Mouse (Mus musculus): ENCODE data around the gene Mettl3. TPM values are rescaled to one million over a fixed set of nuclear protein-coding genes. Genes with fewer than 3 reads are reported as not detected.
"Not testable (repeated sequence)": the region's sequence is repeated elsewhere in the genome, so short reads cannot be mapped to it uniquely, and the experiment has no call there.

Gene Mettl3
- polyA plus RNA-seq, 1 experiment from 2014 or later: 49.3 TPM

DNA sequence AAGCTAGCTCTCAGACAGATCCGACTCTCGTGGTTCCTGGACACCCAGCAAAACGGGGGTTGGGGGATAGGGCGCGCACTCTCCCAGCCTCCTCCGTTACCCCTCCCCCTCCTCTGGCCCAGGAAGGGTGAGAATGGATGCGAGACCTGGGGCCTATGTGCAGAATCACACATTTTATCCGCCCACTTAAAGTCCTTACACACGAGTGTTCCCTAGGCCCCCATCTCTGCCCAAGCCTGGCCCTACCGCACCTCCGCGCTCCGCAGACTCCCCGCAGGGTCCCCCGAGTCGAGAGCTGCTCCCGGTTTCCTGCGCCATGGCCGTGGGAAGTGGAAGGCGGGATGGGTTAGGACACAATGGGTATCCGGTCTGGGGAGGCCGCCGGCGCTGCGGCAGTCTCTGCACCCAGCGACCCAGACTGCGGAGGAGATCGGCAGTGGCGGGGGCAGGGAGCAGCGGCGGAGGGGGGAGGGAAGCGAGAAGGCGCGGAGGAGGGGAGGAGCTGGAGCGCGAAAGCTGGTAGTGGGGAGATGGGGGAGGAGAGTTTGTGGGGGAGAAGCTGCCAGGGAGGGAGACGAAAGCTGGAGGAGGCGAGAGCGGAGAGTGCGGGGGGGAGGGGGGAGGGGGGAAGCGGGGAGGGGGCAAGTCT is 11.0 kb upstream of the Mettl3 start:
- Histone ChIP-seq H3K9me3 (peaks cover 17% of the 10 kb centered on the region; the same call in 1 of the 2 replicates), H3K4me2 (replicated peaks) (peak overlapping the region; percentile 91), H3K4me1 (peaks cover 35% of the 10 kb centered on the region), H3K36me3 (peaks cover 41% of the 10 kb centered on the region), H3K4me3 (peak overlapping the region; percentile 79), H3K9ac (peak overlapping the region; percentile 89), H3K27me3 (no peaks in the 10 kb centered on the region), H3K27ac (peak overlapping the region; percentile 91)
- peak; percentile 82 for ATAC-seq (ENCODE audit: low FRiP score, low read depth)
- under 1% methylated on average over 31 of the region's 41 CpGs for WGBS

DNA sequence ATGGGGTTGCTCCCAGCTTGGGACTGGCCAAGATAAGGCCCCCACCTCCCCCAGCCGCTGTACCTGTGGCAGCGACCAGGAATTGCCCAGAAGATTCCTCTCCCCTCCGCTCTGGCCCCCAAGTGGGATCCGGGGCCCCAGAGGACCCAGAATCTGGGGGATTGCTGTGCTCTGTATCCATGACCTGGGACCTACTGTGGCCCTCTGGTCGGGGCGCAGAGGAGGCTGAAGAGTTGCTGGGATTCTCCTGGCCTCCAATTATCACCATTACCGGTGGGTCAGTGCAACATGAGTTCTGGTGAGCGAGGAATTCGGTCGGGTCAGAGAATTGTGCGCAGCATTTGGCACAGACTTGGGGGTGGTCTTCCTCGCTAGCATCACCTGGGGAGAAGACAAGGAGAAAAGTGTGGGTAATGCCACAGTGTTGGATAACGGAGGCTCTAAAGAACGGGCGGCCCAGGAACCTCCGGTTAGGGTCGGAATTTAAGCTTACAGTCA is 10.4 kb upstream of the Mettl3 start:
- H3K36me3 ChIP-seq: peaks cover 47% of the 10 kb centered on the region
- peak overlapping the region; percentile 91 for H3K4me2 ChIP-seq (replicated peaks)
- H3K4me3 ChIP-seq: peak overlapping the region; percentile 79
- no peaks in the 10 kb centered on the region for H3K27me3 ChIP-seq
- ATAC-seq (ENCODE audit: low FRiP score, low read depth): no peak
- peak overlapping the region; percentile 91 for H3K27ac ChIP-seq
- H3K9ac ChIP-seq: peak overlapping the region; percentile 89
- H3K4me1 ChIP-seq: peaks cover 35% of the 10 kb centered on the region
- peaks cover 17% of the 10 kb centered on the region; the same call in 1 of the 2 replicates for H3K9me3 ChIP-seq
- WGBS: 4% methylated on average over 17 of the region's 17 CpGs

DNA sequence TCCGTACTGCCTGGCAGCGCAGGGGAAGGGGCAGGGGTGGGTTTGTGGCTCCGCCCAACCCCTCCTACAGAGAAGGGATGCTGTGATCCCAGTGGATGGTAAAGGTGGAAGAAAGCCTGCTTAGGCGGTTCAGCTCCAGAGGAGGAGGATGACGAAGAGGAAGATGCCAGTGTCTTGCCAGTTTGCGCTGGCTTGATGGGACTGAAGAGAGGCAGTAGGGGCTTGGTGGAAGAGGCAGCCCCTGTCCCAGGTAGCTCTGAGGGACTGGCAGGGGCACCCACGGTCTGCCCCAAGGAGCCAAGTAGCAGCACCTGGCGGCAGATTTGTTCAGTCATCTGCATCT is 9.9 kb upstream of the Mettl3 start:
- H3K27ac ChIP-seq: 0 out of 2 replicates have a peak overlapping the region, but pooled peaks have one; percentile 91
- peak overlapping the region; percentile 79 for H3K4me3 ChIP-seq
- H3K9me3 ChIP-seq: peaks cover 17% of the 10 kb centered on the region; the same call in 1 of the 2 replicates
- H3K4me2 ChIP-seq (replicated peaks): peak overlapping the region; percentile 91
- H3K9ac ChIP-seq: peak overlapping the region; percentile 89
- no peak for ATAC-seq (ENCODE audit: low FRiP score, low read depth)
- no peaks in the 10 kb centered on the region for H3K27me3 ChIP-seq
- peaks cover 48% of the 10 kb centered on the region for H3K36me3 ChIP-seq
- 56% methylated on average over 8 of the region's 8 CpGs for WGBS
- H3K4me1 ChIP-seq: peaks cover 35% of the 10 kb centered on the region

DNA sequence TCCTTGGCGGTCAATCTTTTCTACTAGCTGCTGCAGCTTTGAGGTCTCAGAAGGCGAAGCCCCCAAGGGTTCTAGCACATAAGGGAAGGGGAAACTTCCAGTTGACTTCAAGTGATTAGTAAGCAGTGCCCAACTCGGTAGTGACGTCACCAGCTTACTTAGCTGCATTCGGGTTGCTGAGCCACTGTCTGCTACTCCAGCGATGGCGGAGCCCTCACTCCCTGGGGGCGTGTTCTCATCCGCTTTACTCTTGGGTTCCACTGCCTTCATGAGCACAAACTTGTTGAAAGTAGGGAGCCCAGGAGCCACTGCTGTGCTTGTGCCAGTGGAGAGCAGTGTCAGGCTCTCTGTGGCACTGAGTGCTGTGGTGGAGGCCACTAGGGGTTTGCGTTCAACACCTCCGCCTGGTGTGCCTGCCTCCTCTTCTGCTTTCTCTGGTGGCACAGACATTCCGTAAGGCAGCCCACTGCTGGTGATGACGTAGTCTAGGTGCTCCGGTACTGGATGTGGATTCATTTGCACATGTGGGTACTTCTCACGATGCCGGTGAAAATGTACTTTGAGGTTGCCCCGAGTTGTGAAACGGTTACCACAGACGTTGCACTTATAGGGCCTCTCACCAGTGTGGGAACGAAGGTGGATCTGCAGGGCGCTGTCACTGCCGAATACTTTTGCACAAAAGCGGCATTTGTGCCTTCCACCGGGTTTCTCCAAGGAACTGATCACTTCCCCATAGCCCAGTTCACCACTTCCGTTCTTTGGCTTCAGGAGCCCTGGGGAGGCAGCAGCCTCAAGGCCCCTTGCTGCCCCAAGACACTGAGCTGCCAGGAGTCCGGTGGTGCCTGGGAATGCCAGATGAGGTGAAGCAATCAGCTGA is 9.2 kb upstream of the Mettl3 start:
- Histone ChIP-seq H3K4me2 (replicated peaks) (peak overlapping the region; percentile 91), H3K9ac (0 out of 2 replicates have a peak overlapping the region, but pooled peaks have one; percentile 89), H3K36me3 (peaks cover 54% of the 10 kb centered on the region), H3K27ac (no peak overlapping the region), H3K4me1 (peaks cover 35% of the 10 kb centered on the region), H3K4me3 (peak overlapping the region; percentile 79), H3K9me3 (peaks cover 17% of the 10 kb centered on the region; the same call in 1 of the 2 replicates), H3K27me3 (no peaks in the 10 kb centered on the region)
- no peak for ATAC-seq (ENCODE audit: low FRiP score, low read depth)
- 89% methylated on average over 26 of the region's 26 CpGs for WGBS

DNA sequence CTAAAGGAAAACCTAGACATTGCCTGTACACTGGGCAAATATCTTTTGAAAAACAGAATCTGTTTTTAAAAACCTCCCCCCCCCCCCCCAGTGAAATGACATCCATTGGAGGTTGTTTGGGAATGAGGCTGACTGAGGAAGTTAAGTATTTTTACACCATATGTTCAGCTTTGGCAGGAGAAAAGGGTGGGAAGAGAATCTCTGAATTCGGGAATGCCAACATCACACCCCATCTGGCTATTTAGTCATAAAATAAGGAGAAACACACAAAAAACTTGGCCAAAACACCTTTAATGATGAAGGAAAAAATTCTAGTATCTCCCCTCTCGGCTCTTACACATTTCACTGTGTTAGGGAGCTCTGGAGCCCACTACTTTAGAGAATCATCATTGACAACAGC is 6.0 kb upstream of the Mettl3 start:
- ATAC-seq (ENCODE audit: low FRiP score, low read depth): no peak

DNA sequence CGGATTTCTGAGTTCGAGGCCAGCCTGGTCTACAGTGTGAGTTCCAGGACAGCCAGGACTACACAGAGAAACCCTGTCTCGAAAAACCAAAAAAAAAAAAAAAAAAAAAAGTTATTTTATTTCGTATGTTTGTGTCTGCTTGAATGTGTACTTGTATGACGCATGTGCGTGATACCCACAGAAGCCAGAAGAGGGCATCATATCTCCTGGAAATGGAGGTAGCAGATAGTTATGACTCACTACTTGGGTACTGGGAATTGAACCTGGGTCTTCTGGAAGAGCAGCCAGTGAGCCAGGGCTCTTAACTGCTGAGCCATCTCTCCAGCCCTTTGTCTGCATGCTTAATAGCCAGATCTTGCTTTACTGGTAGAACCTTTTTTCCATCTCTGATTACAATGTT is 5.4 kb upstream of the Mettl3 start:
- not testable (repeated sequence) for ATAC-seq (ENCODE audit: low FRiP score, low read depth); H3K4me2 ChIP-seq (replicated peaks); H3K4me3 ChIP-seq; H3K9ac ChIP-seq; H3K27me3 ChIP-seq; H3K27ac ChIP-seq
- peaks cover 26% of the 10 kb centered on the region for H3K4me1 ChIP-seq
- peaks cover 59% of the 10 kb centered on the region for H3K36me3 ChIP-seq
- WGBS: 95% methylated on average over 6 of the region's 6 CpGs
- H3K9me3 ChIP-seq: peaks cover 17% of the 10 kb centered on the region; the same call in 1 of the 2 replicates

More for the DNA sequence above, 6.0 kb upstream of the Mettl3 start:
- Histone ChIP-seq H3K27me3 (no peaks in the 10 kb centered on the region), H3K4me1 (peaks cover 28% of the 10 kb centered on the region), H3K9ac (no peak overlapping the region), H3K36me3 (peaks cover 59% of the 10 kb centered on the region), H3K9me3 (peaks cover 17% of the 10 kb centered on the region; the same call in 1 of the 2 replicates), H3K27ac (no peak overlapping the region), H3K4me2 (replicated peaks) (no peak overlapping the region), H3K4me3 (no peak overlapping the region)
- WGBS: 85% methylated on average over 2 of the region's 2 CpGs

DNA sequence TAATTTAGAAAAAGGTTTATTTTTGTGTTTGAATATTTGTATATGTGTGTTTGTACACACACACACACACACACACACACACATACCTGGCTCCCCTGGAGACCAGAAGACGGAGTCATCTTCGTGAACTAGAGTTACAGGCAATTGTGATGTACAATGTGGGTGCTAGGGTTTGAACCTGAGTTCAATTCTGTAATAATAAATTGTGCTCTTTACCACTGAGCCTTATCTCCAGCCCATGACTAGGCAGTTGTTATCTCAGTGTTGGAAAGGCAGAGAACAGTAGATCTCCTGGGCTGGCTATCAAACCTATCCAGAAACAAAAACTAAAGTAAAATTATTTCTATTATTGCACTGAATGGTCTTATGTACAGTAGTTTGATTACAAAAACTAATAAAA is 1.2 kb upstream of the Mettl3 start:
- H3K4me2 ChIP-seq (replicated peaks): no peak overlapping the region
- WGBS: 95% methylated on average over 2 of the region's 2 CpGs
- peaks cover 20% of the 10 kb centered on the region for H3K36me3 ChIP-seq
- no peak overlapping the region for H3K4me3 ChIP-seq
- no peaks in the 10 kb centered on the region for H3K9me3 ChIP-seq
- no peak overlapping the region for H3K27ac ChIP-seq
- ATAC-seq (ENCODE audit: low FRiP score, low read depth): no peak
- H3K4me1 ChIP-seq: peaks cover 5% of the 10 kb centered on the region
- no peak overlapping the region for H3K9ac ChIP-seq
- no peaks in the 10 kb centered on the region for H3K27me3 ChIP-seq

DNA sequence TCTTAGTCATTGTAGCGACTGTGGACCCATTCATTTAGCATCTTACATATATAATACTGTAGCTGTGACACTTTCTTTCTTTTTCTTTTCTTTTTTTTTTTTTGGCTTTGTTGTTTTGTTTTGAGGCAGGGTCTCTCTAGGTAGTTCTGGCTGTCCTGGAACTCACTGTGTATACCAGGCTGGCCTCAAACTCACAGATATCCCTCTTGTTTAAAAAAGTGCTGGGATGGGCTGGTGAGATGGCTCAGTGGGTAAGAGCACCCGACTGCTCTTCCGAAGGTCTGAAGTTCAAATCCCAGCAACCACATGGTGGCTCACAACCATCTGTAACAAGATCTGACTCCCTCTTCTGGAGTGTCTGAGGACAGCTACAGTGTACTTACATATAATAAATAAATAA is 1.4 kb downstream of the Mettl3 start:
- 92% methylated on average over 3 of the region's 3 CpGs for WGBS
- not testable (repeated sequence) for H3K4me3 ChIP-seq; H3K27me3 ChIP-seq; ATAC-seq (ENCODE audit: low FRiP score, low read depth); H3K9me3 ChIP-seq; H3K9ac ChIP-seq; H3K27ac ChIP-seq; H3K4me1 ChIP-seq
- Histone ChIP-seq H3K36me3 (peaks cover 18% of the 10 kb centered on the region), H3K4me2 (replicated peaks) (peak overlapping the region; percentile 81; the same call in 1 of the 2 replicates)

DNA sequence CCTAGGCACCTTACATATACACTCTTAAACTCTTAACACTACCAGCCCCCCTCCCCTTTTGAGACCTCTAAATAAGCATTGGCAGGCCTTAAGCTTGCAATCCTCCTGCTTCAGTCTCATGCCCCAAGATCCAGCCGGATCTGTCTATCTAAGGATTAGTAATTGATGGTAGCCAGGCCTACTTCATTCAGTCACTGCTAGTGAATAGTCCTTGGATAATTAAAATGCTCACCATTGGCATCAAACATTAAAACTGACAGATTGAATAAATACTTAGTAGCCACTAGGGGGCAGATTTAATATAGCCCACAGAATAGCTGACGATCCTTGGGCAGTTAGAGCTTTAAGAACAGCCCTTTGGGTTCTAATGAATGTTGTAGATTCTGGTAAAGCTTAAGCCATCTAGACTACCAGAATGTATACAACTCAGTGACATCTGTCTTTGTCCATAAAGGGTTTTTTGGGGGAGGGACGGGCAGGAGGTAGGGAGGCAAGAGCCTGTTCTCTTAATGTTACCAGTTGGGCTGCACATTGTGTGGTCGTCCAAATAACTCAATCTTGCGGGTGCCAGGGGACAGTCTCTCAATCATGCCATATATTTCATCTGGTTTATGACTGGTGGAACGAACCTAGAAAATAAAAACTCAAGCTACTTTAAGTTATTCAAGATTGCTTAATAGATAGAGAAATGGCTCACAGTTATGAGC is 9.2 kb downstream of the Mettl3 start:
- H3K27ac ChIP-seq: no peak overlapping the region
- no peaks in the 10 kb centered on the region for H3K4me1 ChIP-seq
- H3K9me3 ChIP-seq: no peaks in the 10 kb centered on the region
- ATAC-seq (ENCODE audit: low FRiP score, low read depth): peak; percentile 32; the same call in 1 of the 2 replicates
- no peaks in the 10 kb centered on the region for H3K27me3 ChIP-seq
- no peak overlapping the region for H3K4me3 ChIP-seq
- H3K36me3 ChIP-seq: peaks cover 86% of the 10 kb centered on the region
- H3K9ac ChIP-seq: no peak overlapping the region
- H3K4me2 ChIP-seq (replicated peaks): no peak overlapping the region
- 71% methylated on average over 6 of the region's 6 CpGs for WGBS

DNA sequence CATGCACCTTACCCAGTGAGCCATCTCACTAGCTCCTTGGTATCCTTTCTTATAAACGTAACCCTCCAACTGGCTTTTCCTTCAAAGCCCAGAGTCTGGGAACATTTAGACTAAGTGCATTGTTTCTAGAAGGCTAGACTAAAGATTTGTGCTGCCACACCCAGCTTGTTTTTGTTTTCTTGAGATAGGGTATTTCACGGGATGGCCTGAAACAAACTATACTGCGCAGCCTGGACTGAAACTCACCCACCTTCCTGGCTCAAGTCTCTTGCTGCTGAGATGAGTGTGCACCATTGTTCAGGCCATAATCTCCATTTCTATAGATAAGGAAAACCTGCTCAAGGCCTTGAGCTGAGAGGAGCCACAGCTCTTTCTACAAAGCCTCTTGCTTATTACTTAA is 20.7 kb downstream of the Mettl3 start:
- ATAC-seq (ENCODE audit: low FRiP score, low read depth): no peak
- no peak overlapping the region for H3K9ac ChIP-seq
- no peak overlapping the region for H3K4me3 ChIP-seq
- no peak overlapping the region for H3K27ac ChIP-seq
- H3K9me3 ChIP-seq: no peaks in the 10 kb centered on the region
- H3K4me1 ChIP-seq: peaks cover 8% of the 10 kb centered on the region
- H3K4me2 ChIP-seq (replicated peaks): no peak overlapping the region
- H3K36me3 ChIP-seq: peaks cover 42% of the 10 kb centered on the region
- 93% methylated on average over 3 of the region's 3 CpGs for WGBS
- H3K27me3 ChIP-seq: no peaks in the 10 kb centered on the region

DNA sequence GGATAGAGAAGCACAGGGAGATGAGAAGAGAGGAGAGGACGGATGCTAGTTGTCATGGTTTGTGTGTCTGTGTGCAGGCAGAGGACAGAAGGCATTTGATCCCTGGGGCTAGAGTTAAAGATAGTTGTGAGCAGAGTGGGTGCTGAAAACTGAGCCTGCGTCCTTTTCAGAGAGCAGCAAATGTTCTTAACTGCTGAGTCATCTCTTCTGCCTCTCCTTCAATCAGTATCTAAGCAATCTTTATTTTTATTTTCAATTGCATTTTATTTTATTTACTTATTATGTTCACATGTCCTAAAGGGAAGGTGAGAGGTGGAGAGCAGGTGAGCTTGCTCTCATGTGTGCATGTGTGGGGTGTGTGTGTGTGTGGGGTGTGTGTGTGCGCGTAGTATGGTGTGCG is 21.3 kb downstream of the Mettl3 start:
- Histone ChIP-seq H3K9me3 (no peaks in the 10 kb centered on the region), H3K36me3 (peaks cover 38% of the 10 kb centered on the region), H3K27me3 (no peaks in the 10 kb centered on the region), H3K4me3 (no peak overlapping the region), H3K27ac (no peak overlapping the region), H3K9ac (no peak overlapping the region), H3K4me2 (replicated peaks) (no peak overlapping the region), H3K4me1 (peaks cover 8% of the 10 kb centered on the region)
- 87% methylated on average over 5 of the region's 5 CpGs for WGBS
- no peak for ATAC-seq (ENCODE audit: low FRiP score, low read depth)
